Mouse (Mus musculus): ENCODE data around the gene Smap2.

DNA sequence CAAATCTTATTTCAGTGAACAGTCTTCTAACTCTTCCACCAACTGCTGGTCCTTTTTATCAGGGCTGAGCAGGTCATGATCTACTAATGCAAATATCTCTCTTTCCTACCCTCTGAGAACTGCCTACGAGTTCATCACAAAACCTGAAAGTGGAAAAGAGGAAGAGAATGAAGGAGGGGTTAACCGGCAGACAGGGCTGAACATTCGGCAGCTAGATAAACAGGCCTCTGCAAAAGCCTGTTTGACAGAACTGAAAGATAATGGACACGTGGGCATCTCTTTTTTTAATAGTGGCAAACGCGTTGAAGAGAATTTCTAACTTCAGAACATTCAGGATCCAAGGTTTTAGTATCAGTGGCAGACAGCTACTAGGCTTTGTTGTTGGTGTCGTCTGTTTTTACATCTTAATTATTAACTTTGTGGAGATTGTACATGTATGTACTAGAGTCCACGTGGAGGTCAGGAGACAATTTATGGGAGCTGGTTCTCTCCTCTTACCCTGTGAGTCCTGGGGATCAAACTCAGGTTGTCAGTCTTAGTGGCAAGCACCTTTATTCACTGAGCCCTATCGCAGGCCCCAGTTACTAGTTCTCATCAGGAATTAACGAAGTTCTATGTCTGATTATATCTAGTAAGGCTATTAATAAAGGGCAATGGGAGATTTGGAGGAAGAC, 2.3 kb downstream of the Smap2 start:
- TF ChIP-seq CTCF (IDR thresholded peaks at IDR 0.05; ENCODE audit: extremely low read depth, insufficient read length, insufficient replicate concordance, low read depth, low read length) (no peak), POLR2A (IDR thresholded peaks at IDR 0.05; ENCODE audit: low read depth, low read length) (no peak)

All from small intestine, adult 2 months (tissue).